Mouse (Mus musculus) forebrain, postnatal 0 days (tissue): Measurements from ENCODE around the gene Racgap1. TPM values are rescaled to one million over a fixed set of nuclear protein-coding genes. Genes with fewer than 3 reads are reported as not detected.

Source experiments
- ATAC-seq: fragments of 200-750 bp; cut with Nextera tagmentation; 2 replicates; pipeline ENCODE4 v1.8.0; 2017; ENCODE audit warnings: mild to moderate bottlenecking, moderate library complexity
- DNase-seq: peaks from one replicate; pipeline ENCODE4 v3.0.0-alpha.2; 2015
- H3K27ac ChIP-seq: fragments of 300-500 bp; sonication (generic); 2 replicates; pipeline ENCODE4 v1.5.1; 2014; ENCODE audit warnings: low read depth, mild to moderate bottlenecking, antibody characterized with exemption, low read length, moderate library complexity, mixed read lengths
- H3K27me3 ChIP-seq: fragments of 300-500 bp; sonication (generic); 2 replicates; pipeline ENCODE4 v1.6.1; 2014; ENCODE audit warnings: mild to moderate bottlenecking, low read length, mixed read lengths; ENCODE audit not compliant: insufficient read depth
- H3K36me3 ChIP-seq: fragments of 300-500 bp; sonication (generic); 2 replicates; pipeline ENCODE4 v1.6.1; 2014; ENCODE audit warnings: mild to moderate bottlenecking, moderate library complexity; ENCODE audit not compliant: insufficient read depth
- H3K4me1 ChIP-seq: fragments of 300-500 bp; sonication (generic); 2 replicates; pipeline ENCODE4 v1.6.1; 2014; ENCODE audit warnings: antibody characterized with exemption; ENCODE audit not compliant: insufficient read depth
- H3K4me2 ChIP-seq: fragments of 300-500 bp; sonication (generic); 2 replicates; pipeline ENCODE4 v1.6.1; 2014; ENCODE audit warnings: low read depth, mild to moderate bottlenecking, moderate library complexity
- H3K4me3 ChIP-seq: fragments of 300-500 bp; sonication (generic); 2 replicates; pipeline ENCODE4 v1.5.1; 2014; ENCODE audit warnings: low read depth, low read length, mixed read lengths
- H3K9ac ChIP-seq: fragments of 300-500 bp; sonication (generic); 2 replicates; pipeline ENCODE4 v1.6.1; 2014; ENCODE audit warnings: mild to moderate bottlenecking
- H3K9me3 ChIP-seq: fragments of 300-500 bp; sonication (generic); 2 replicates; pipeline ENCODE4 v1.6.1; 2016; ENCODE audit warnings: low read length
- CTCF ChIP-seq: sonication (generic); IDR thresholded peaks from 2 replicates; pipeline ENCODE4 v1.5.1; 2016; ENCODE audit warnings: antibody characterized with exemption, control low read depth, low read depth
- WGBS: fragments of 180-500 bp; shearing (Covaris S2); extraction: QIAGEN DNeasy Blood & Tissue Kit; methylation state at CpG from one replicate; pipeline ENCODE4 v1.1.7; 2014; 5-methylcytosine and 5-hydroxymethylcytosine counted together
- polyA plus RNA-seq: library from polyadenylated mRNA; unstranded; fragments of >200 nt; fragmentation: Nextera tagmentation; extraction: Ambion mirVana; gene quantifications from 2 replicates; pipeline ENCODE4 v1.2.1, GENCODE M21; 2015
- total RNA-seq: library from RNA; depleted of rRNA; stranded (reverse); fragments of >200 nt; gene quantifications from 2 replicates; pipeline ENCODE4 v1.2.3, GENCODE M21; 2014; rRNA removed

The Racgap1 gene
- total RNA-seq, result 27.5 and 39.7 TPM in 2 replicates
- 31.7 and 34.2 TPM in 2 replicates for polyA plus RNA-seq

- H3K27ac ChIP-seq, result no peak within 1 kb of the TSS
- DNase-seq (peak; percentile 98), ATAC-seq (peak; percentile 98)
- H3K4me3 ChIP-seq, result peak within 1 kb of the TSS; percentile 63
- no peaks in the 10 kb centered on the region for H3K36me3 ChIP-seq
- 1% methylated on average over 59 of the region's 68 CpGs for WGBS
- peak within 1 kb of the TSS; percentile 49 for H3K9ac ChIP-seq
- no peak for TF ChIP-seq CTCF
- 0 out of 2 replicates have a peak, but pooled peaks cover 6% of the 10 kb centered on the region for H3K27me3 ChIP-seq
- H3K4me1 ChIP-seq, result peaks cover 12% of the 10 kb centered on the region
- peak within 1 kb of the TSS; percentile 84 for H3K4me2 ChIP-seq
- no peaks in the 10 kb centered on the region for H3K9me3 ChIP-seq
Observed at GRCm38 (mm10) chr15:99651163-99651872, at the start of gene Racgap1. Racgap1 (minus strand) TSS chr15:99651656.

- TF ChIP-seq CTCF, result no peak
- no peak overlapping the region for H3K9ac ChIP-seq
- H3K27me3 ChIP-seq, result no peaks in the 10 kb centered on the region
- H3K36me3 ChIP-seq, result peaks cover 51% of the 10 kb centered on the region
- H3K4me1 ChIP-seq, result peaks cover 20% of the 10 kb centered on the region
- DNase-seq (no peak), ATAC-seq (no peak)
- no peak overlapping the region for H3K4me2 ChIP-seq
- 0 out of 2 replicates have a peak overlapping the region, but pooled peaks have one; percentile 98 for H3K27ac ChIP-seq
- H3K9me3 ChIP-seq, result no peaks in the 10 kb centered on the region
- WGBS, result 90% methylated on average over 18 of the region's 18 CpGs
- no peak overlapping the region for H3K4me3 ChIP-seq
Observed at GRCm38 (mm10) chr15:99700219-99701106, 49.0 kb upstream of the Racgap1 start.

GRCm38 (mm10) chr15:99699715-99700114 is 48.3 kb upstream of the Racgap1 start:
- no peak for TF ChIP-seq CTCF
- no peak for DNase-seq
- 87% methylated on average over 10 of the region's 10 CpGs for WGBS
- Histone ChIP-seq H3K4me2 (no peak overlapping the region), H3K4me1 (peaks cover 17% of the 10 kb centered on the region), H3K36me3 (peaks cover 50% of the 10 kb centered on the region), H3K9ac (no peak overlapping the region), H3K27ac (no peak overlapping the region), H3K27me3 (no peaks in the 10 kb centered on the region), H3K4me3 (no peak overlapping the region), H3K9me3 (no peaks in the 10 kb centered on the region)
- no peak for ATAC-seq

GRCm38 (mm10) chr15:99698533-99699085 is 47.2 kb upstream of the Racgap1 start:
- no peak overlapping the region for H3K4me3 ChIP-seq
- ATAC-seq, result no peak
- H3K4me1 ChIP-seq, result 0 out of 2 replicates have a peak, but pooled peaks cover 8% of the 10 kb centered on the region
- no peak overlapping the region for H3K4me2 ChIP-seq
- H3K27me3 ChIP-seq, result no peaks in the 10 kb centered on the region
- DNase-seq, result no peak
- H3K36me3 ChIP-seq, result peaks cover 43% of the 10 kb centered on the region
- 40% methylated on average over 20 of the region's 20 CpGs for WGBS
- H3K27ac ChIP-seq, result no peak overlapping the region
- no peak overlapping the region for H3K9ac ChIP-seq
- no peak for TF ChIP-seq CTCF
- no peaks in the 10 kb centered on the region for H3K9me3 ChIP-seq

- no peaks in the 10 kb centered on the region for H3K9me3 ChIP-seq
- no peaks in the 10 kb centered on the region for H3K27me3 ChIP-seq
- WGBS, result 41% methylated on average over 2 of the region's 2 CpGs
- no peaks in the 10 kb centered on the region for H3K4me1 ChIP-seq
- DNase-seq (no peak), ATAC-seq (no peak)
- no peak overlapping the region for H3K4me3 ChIP-seq
- no peak for TF ChIP-seq CTCF
- H3K27ac ChIP-seq, result no peak overlapping the region
- H3K9ac ChIP-seq, result no peak overlapping the region
- no peak overlapping the region for H3K4me2 ChIP-seq
- peaks cover 41% of the 10 kb centered on the region for H3K36me3 ChIP-seq
Observed at GRCm38 (mm10) chr15:99697309-99697708, 45.9 kb upstream of the Racgap1 start.

- Histone ChIP-seq H3K4me3 (no peak overlapping the region), H3K4me2 (no peak overlapping the region), H3K4me1 (no peaks in the 10 kb centered on the region), H3K9ac (no peak overlapping the region), H3K36me3 (peaks cover 22% of the 10 kb centered on the region), H3K9me3 (no peaks in the 10 kb centered on the region), H3K27me3 (no peaks in the 10 kb centered on the region), H3K27ac (no peak overlapping the region)
- no peak for DNase-seq
- ATAC-seq, result peak; percentile 45; the same call in 1 of the 2 replicates
- 57% methylated on average over 9 of the region's 9 CpGs for WGBS
- no peak for TF ChIP-seq CTCF
Observed at GRCm38 (mm10) chr15:99691976-99692375, 40.5 kb upstream of the Racgap1 start.
